Mouse (Mus musculus) E14TG2a.4 (cell line): ENCODE data around the gene Sestd1.

Experiments used
- CTCF ChIP-seq: conservative IDR thresholded peaks from 2 replicates; pipeline ENCODE4 v1.5.1; 2014; ENCODE audit warnings: low read length
- NANOG ChIP-seq: IDR thresholded peaks from 2 replicates; pipeline ENCODE4 v1.6.1; 2014; ENCODE audit warnings: borderline replicate concordance, low read length, mixed read lengths

- TF ChIP-seq CTCF (no peak), NANOG (no peak)
Measured at GRCm38 (mm10) chr2:77274976-77275641, 5.3 kb downstream of the Sestd1 start.
